Mouse (Mus musculus) liver, embryonic 11.5 days (tissue): ENCODE measurements at regions not wholly inside any gene's neighbourhood (a gene's known extent, or its start where the extent isn't known, plus 50 kb on each side); places are given as distances from the start of the nearest gene placed in this dataset.

Source experiments
- ATAC-seq: fragments of 200-750 bp; cut with Nextera tagmentation; replicated peaks from 2 replicates; pipeline ENCODE4 v1.8.0; 2017; ENCODE audit warnings: moderate number of reproducible peaks, mild to moderate bottlenecking, moderate TSS enrichment, moderate library complexity; ENCODE audit not compliant: low FRiP score
- DNase-seq: peaks from one replicate; pipeline ENCODE4 v3.0.0-alpha.2; 2017; ENCODE audit warnings: low spot score
- H3K27ac ChIP-seq: fragments of 300-500 bp; sonication (generic); 2 replicates; pipeline ENCODE4 v1.5.1; 2014; ENCODE audit warnings: mild to moderate bottlenecking, low read depth, low read length, control low read depth
- H3K27me3 ChIP-seq: fragments of 300-500 bp; sonication (generic); replicated peaks from 2 replicates; pipeline ENCODE4 v1.6.1; 2014; ENCODE audit warnings: low read length, mixed read lengths; ENCODE audit not compliant: control insufficient read depth, insufficient read depth
- H3K36me3 ChIP-seq: fragments of 300-500 bp; sonication (generic); 2 replicates; pipeline ENCODE4 v1.6.1; 2014; ENCODE audit warnings: mild to moderate bottlenecking, low read length, moderate library complexity, mixed read lengths; ENCODE audit not compliant: control insufficient read depth, insufficient read depth
- H3K4me1 ChIP-seq: fragments of 300-500 bp; sonication (generic); replicated peaks from 2 replicates; pipeline ENCODE4 v1.6.1; 2014; ENCODE audit warnings: low read length, mixed read lengths; ENCODE audit not compliant: control insufficient read depth, insufficient read depth
- H3K4me2 ChIP-seq: fragments of 300-500 bp; sonication (generic); 2 replicates; pipeline ENCODE4 v1.6.1; 2014; ENCODE audit warnings: mild to moderate bottlenecking, control low read depth, moderate library complexity
- H3K4me3 ChIP-seq: fragments of 300-500 bp; sonication (generic); 2 replicates; pipeline ENCODE4 v1.5.1; 2014; ENCODE audit warnings: low read depth, low read length, control low read depth
- H3K9ac ChIP-seq: fragments of 300-500 bp; sonication (generic); 2 replicates; pipeline ENCODE4 v1.6.1; 2014; ENCODE audit warnings: low read depth, low read length, control low read depth
- H3K9me3 ChIP-seq: fragments of 300-500 bp; sonication (generic); 2 replicates; pipeline ENCODE4 v1.6.1; 2016; ENCODE audit warnings: low read length, inconsistent platforms, mixed read lengths; ENCODE audit not compliant: control insufficient read depth
- WGBS: fragments of 180-500 bp; shearing (Covaris S2); extraction: QIAGEN DNeasy Blood & Tissue Kit; methylation state at CpG from one replicate; pipeline ENCODE4 v1.1.7; 2014; 5-methylcytosine and 5-hydroxymethylcytosine counted together

GRCm38 (mm10) chr10:91566116-91566774 lies 385.1 kb upstream of the Tmpo start:
- no peaks in the 10 kb centered on the region for H3K27me3 ChIP-seq
- H3K4me1 ChIP-seq, result no peaks in the 10 kb centered on the region
- 81% methylated on average over 7 of the region's 7 CpGs for WGBS
- no peak overlapping the region for H3K27ac ChIP-seq
- H3K4me3 ChIP-seq, result no peak overlapping the region
- DNase-seq (no peak), ATAC-seq (no peak)
- no peak overlapping the region for H3K4me2 ChIP-seq
- H3K9me3 ChIP-seq, result no peaks in the 10 kb centered on the region
- no peak overlapping the region for H3K9ac ChIP-seq
- H3K36me3 ChIP-seq, result no peaks in the 10 kb centered on the region

- Histone ChIP-seq H3K36me3 (no peaks in the 10 kb centered on the region), H3K4me2 (no peak overlapping the region), H3K9ac (no peak overlapping the region), H3K9me3 (no peaks in the 10 kb centered on the region), H3K4me3 (no peak overlapping the region), H3K4me1 (no peaks in the 10 kb centered on the region), H3K27ac (no peak overlapping the region), H3K27me3 (no peaks in the 10 kb centered on the region)
- ATAC-seq (no peak), DNase-seq (no peak)
- WGBS, result 82% methylated on average over 5 of the region's 5 CpGs
Measured at GRCm38 (mm10) chr10:91559307-91559706, 378.2 kb upstream of the Tmpo start.

- no peak overlapping the region for H3K27ac ChIP-seq
- no peak overlapping the region for H3K4me3 ChIP-seq
- DNase-seq (no peak), ATAC-seq (no peak)
- H3K27me3 ChIP-seq, result no peaks in the 10 kb centered on the region
- no peaks in the 10 kb centered on the region for H3K4me1 ChIP-seq
- no peak overlapping the region for H3K9ac ChIP-seq
- H3K9me3 ChIP-seq, result no peaks in the 10 kb centered on the region
- H3K4me2 ChIP-seq, result no peak overlapping the region
- no peaks in the 10 kb centered on the region for H3K36me3 ChIP-seq
- 44% methylated on average over 4 of the region's 4 CpGs for WGBS
Measured at GRCm38 (mm10) chr10:91548071-91548470, 367.0 kb upstream of the Tmpo start.

GRCm38 (mm10) chr10:91546140-91546539 lies 365.0 kb upstream of the Tmpo start:
- H3K27ac ChIP-seq, result no peak overlapping the region
- no peak for ATAC-seq
- no peak for DNase-seq
- 67% methylated on average over 9 of the region's 9 CpGs for WGBS
- no peaks in the 10 kb centered on the region for H3K36me3 ChIP-seq
- H3K9me3 ChIP-seq, result no peaks in the 10 kb centered on the region
- H3K4me1 ChIP-seq, result no peaks in the 10 kb centered on the region
- H3K4me3 ChIP-seq, result no peak overlapping the region
- no peak overlapping the region for H3K4me2 ChIP-seq
- H3K27me3 ChIP-seq, result no peaks in the 10 kb centered on the region
- no peak overlapping the region for H3K9ac ChIP-seq

- Histone ChIP-seq H3K4me3 (no peak overlapping the region), H3K4me1 (no peaks in the 10 kb centered on the region), H3K27ac (no peak overlapping the region), H3K4me2 (no peak overlapping the region), H3K9me3 (no peaks in the 10 kb centered on the region), H3K9ac (no peak overlapping the region), H3K27me3 (no peaks in the 10 kb centered on the region), H3K36me3 (no peaks in the 10 kb centered on the region)
- ATAC-seq (no peak), DNase-seq (no peak)
- 83% methylated on average over 3 of the region's 3 CpGs for WGBS
Measured at GRCm38 (mm10) chr10:91545421-91545820, 364.3 kb upstream of the Tmpo start.

GRCm38 (mm10) chr10:91543167-91543918 lies 362.2 kb upstream of the Tmpo start:
- ATAC-seq (no peak), DNase-seq (no peak)
- H3K9me3 ChIP-seq, result no peaks in the 10 kb centered on the region
- no peak overlapping the region for H3K4me2 ChIP-seq
- no peak overlapping the region for H3K4me3 ChIP-seq
- H3K27ac ChIP-seq, result no peak overlapping the region
- no peak overlapping the region for H3K9ac ChIP-seq
- H3K4me1 ChIP-seq, result no peaks in the 10 kb centered on the region
- H3K27me3 ChIP-seq, result no peaks in the 10 kb centered on the region
- WGBS, result 67% methylated on average over 3 of the region's 3 CpGs
- H3K36me3 ChIP-seq, result no peaks in the 10 kb centered on the region

- 8% methylated on average over 9 of the region's 9 CpGs for WGBS
- ATAC-seq, result no peak
Measured at GRCm38 (mm10) chr10:91542201-91542604, 361.1 kb upstream of the Tmpo start.

GRCm38 (mm10) chr10:91537241-91537640 lies 356.1 kb upstream of the Tmpo start:
- H3K9me3 ChIP-seq, result no peaks in the 10 kb centered on the region
- no peak overlapping the region for H3K27ac ChIP-seq
- H3K36me3 ChIP-seq, result no peaks in the 10 kb centered on the region
- no peaks in the 10 kb centered on the region for H3K27me3 ChIP-seq
- no peaks in the 10 kb centered on the region for H3K4me1 ChIP-seq
- DNase-seq, result no peak
- 66% methylated on average over 8 of the region's 8 CpGs for WGBS
- no peak overlapping the region for H3K4me2 ChIP-seq
- no peak for ATAC-seq
- H3K9ac ChIP-seq, result no peak overlapping the region
- H3K4me3 ChIP-seq, result no peak overlapping the region

More at GRCm38 (mm10) chr10:91542201-91542604, 361.1 kb upstream of the Tmpo start:
- Histone ChIP-seq H3K27ac (no peak overlapping the region), H3K9me3 (no peaks in the 10 kb centered on the region), H3K9ac (no peak overlapping the region), H3K36me3 (no peaks in the 10 kb centered on the region), H3K4me2 (no peak overlapping the region), H3K27me3 (no peaks in the 10 kb centered on the region), H3K4me1 (no peaks in the 10 kb centered on the region), H3K4me3 (no peak overlapping the region)
- no peak for DNase-seq

- H3K9ac ChIP-seq, result no peak overlapping the region
- no peaks in the 10 kb centered on the region for H3K27me3 ChIP-seq
- no peaks in the 10 kb centered on the region for H3K9me3 ChIP-seq
- H3K4me3 ChIP-seq, result no peak overlapping the region
- WGBS, result 73% methylated on average over 2 of the region's 2 CpGs
- no peak for DNase-seq
- H3K36me3 ChIP-seq, result no peaks in the 10 kb centered on the region
- no peaks in the 10 kb centered on the region for H3K4me1 ChIP-seq
- no peak overlapping the region for H3K27ac ChIP-seq
- no peak overlapping the region for H3K4me2 ChIP-seq
- no peak for ATAC-seq
Measured at GRCm38 (mm10) chr10:91535392-91535791, 354.3 kb upstream of the Tmpo start.
